Mouse (Mus musculus) Muller cell, postnatal 12 days (primary cell): ENCODE measurements around the gene Irs1.

ENCODE experiments used
- DNase-seq: peaks from one replicate; pipeline ENCODE4 v3.0.0-alpha.2; 2015; ENCODE audit errors: inconsistent ontology term

Irs1 gene

DNA sequence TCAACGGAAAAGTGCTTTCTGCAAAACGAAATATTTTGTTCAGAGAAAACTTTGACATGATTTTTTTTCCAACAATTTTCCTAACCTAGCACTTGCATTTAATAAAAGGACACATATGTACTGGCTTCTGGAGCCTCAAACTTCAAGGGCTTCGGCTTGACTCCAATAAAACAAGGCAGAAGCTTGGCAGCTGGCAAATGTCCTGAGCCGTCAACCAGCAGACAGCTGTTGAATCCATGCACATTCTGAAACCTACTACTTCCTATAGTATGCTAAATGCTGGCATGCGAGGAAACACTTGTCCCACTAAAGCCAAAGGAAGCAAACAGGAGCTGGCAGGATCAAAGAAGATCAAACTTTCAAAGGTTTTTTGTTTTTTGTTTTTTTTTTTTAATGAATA, 33.8 kb downstream of the Irs1 start:
- DNase-seq: no peak

DNA sequence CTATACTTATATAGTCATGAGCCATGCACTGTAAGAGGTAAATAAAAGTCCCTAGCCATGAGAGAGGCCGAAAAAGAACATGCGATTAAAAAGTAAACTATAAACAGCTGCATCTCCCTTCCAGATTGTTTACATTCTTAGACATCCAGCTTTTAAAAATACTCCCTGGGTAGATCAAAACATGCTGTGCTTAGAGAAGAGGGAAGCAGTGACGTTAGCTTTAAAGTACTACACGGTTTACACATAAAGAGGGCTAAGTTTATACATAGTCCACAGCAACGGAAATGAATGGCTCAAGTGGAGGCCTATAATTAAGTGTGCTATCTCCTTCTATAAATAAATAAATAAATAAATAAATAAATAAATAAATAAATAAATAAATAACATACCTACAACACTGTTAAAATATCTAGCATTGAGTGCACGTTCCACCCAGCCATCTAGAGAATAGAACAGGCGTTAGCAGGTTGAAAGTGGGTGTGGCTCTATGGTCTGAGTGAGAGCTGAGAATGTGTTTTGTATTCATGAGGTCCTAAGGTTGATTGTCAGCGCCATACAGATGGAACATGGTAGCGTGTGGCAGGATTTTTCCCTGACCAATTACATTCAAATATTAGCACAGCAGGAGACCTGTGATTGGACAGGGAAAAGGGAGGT, 37.3 kb downstream of the Irs1 start:
- no peak for DNase-seq

DNA sequence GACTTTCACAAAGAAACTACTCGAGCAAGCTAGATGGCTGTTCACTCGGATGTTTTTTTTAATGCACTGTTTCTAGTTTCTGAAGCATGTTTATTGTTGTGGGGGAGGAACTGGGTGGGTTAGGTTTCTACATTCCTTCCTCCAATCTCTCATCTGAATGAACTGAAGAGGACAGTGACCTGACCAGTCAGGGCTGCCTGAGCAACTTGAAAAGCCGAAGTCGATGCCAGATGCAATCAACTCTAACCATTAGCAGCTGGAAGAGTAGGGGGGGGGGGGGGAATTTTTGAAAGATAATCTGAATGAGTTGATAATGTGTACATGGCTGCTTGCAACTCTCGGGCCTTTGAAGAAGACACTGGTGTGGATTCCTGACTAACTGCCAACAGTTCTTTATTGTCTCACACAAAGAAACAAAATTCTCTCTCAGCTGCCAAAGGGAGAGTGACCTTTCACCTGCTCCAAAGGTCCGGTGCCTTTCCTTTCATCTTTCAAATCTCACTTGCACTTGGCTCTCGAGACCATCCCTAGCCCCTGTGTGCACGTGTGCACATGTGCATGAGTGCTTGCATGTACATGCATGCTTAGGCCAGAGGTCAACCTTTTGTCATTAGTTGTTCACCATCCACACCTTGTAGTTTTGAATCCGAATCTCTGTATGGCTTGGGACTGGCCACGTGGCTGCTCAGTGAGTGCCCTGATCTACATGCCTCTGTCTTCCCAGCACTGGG, 43.8 kb downstream of the Irs1 start:
- peak; percentile 95 for DNase-seq

DNA sequence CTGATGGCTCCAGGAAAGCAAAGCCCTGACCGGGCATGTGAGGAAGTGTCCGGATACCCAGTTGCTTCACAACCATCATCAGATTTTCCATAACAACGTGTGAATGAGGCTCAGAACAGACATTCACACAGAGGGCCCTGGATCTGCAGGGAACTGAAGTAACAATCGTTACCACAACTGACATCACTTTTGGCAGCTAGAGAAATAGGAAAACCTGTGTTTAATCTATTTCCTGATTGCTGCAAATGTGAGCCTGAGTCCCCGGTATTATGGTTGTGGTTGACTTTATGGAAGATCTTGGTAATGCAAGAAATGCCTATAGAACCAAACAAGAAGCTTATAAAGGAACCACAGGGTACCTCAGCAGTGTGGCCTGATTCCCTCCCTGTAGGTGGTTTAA, 46.2 kb downstream of the Irs1 start:
- DNase-seq: no peak

DNA sequence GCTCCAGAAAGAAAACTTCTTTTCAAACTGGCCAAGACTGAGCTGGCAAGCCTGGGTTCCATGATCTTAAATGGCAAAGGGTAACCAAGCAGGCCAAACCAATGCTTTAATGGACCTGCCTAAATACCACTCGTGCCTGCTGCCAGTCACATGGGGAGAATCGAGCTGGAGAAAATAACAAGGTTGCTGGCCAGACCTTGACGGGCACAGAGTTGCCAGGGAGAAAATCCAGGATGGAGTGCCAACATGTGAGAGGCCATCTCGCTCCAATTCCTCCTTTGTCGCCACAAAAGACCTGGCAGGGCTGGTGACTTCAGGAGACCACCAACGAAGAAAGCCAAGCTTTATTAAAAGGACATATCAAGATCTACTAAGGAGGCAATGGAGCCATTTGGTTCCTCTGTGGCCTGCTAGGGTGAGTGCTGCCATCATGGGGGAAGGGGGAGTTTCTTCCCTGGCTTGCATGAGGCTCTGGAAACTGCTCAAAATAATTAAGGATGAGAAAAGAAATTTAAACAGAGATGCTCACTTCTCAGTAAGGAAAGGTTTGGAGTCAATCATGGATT, 47.9 kb downstream of the Irs1 start:
- DNase-seq: peak; percentile 73

DNA sequence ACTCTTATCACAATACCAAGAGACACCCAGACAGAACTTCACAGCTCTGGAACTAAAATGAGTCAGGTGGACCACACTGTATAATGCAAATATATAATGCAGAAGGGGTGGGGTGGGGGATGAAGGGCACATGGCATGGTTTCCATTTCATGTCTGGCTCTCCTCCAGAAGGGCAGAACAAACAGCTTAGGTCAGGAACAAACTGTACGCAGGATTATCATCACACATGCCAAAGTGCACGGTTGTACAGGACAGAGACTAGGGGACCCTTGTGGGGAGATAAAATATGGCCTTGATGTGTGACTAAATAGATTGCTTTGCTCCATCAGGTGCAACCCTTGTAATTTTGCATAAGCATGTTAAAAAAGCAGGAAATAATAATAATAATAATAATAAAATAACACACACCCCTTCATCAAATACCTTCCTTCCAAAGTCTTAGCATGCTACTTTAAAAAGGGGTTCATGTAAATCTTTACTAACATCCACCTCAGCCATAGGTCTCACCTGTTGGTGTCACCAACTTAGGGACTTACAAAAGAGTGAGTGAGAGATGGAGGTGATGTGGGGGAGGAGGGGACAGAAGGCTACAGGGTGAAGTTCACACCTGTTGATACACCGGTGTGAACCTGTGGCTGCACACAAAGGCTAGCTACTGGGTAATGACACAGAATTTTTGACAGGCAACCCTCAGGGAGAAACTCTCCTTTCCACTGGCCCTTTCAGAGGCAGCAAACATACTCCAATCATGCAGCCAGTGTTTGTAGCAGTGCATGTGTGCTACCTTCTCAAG, 51.6 kb downstream of the Irs1 start:
- DNase-seq: no peak

DNA sequence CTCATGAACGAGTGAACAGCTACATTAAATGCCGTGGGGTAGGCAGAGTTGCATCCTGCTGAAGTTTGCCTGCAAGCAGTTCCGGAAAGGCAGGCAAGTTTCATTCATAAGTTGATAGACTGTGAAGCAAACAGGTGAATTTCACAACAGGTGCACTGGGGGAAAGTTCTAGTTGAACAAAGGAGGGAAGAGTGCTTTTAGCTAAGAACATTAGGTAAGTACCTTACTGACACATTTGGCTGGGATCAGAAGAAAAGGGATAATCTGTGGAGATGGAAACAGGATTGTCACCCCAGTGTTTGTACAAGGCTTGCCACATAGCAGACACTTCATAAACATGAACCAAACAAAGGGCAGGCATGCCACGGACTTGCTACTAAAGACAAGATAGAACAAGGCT, 53.0 kb downstream of the Irs1 start:
- DNase-seq: no peak

DNA sequence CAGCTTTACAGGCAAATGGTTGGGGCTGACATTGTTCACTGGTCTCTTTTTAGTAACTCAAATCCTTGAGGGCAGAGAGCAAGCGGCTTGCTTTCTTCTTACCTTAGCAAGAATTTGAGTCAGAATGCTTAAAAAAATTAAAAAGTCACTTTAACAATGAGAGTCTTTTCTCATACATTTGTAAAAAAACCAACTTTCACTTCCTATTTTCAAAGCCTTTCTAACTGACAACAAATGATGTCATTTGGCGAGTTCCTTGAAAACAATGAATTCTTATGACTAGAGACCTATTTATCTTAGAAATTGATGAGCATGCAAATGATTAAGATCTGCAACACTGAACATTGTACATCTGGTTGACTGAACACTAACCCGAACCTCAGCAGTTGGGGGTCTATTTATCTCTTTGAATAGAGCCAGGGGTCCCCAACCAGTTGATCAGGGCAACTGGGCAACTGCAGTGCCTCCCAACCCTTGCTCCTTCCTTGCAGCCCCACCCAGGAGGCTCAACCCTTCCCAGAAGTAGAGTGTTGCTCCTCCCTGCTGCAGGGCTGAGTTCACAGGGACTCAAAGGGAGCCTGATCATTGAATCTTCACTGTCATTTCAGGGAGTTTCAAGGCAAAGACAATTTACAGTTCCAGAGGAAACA, 55.6 kb downstream of the Irs1 start:
- DNase-seq: peak; percentile 61

DNA sequence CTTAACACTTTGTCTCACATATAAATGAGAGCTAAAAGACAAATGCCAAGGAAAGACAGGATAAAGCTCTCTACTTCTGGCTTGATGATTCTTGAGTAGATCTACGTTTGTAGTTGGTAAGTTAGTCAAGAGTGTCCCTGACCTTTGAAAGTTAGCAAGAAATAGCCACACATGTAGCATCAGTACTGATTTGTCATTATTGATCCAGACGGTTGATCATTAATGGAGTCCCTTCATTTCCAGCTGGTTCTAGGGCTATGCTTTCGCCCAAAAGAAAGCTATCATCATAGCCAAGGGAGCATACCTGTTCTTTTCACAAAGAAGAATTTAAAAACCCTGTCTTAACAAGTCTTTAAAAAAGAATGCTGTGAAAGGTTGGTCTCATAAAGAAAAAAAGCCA, 56.6 kb downstream of the Irs1 start:
- no peak for DNase-seq

DNA sequence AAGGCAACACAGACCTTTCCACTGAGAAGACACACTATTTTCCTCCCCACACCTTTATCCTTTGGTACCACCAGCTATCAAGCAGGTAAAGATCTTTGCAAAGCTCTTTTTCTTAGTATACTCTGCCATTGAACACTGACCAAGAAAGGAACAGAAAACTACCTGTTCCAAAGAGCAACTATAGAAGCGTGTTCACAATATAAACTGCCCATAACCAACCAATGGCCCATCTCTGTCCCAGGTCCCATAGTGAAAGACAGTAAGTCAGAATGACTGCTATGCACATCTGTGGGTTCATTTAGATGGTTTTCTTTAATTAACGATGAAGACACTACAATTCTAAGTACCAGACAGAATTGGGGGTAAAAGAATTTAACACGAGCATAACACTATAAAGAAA, 58.4 kb downstream of the Irs1 start, which contains the start of gene Gm9747:
Gene Gm9747, plus strand, starts transcription at position 301 of the 400 bp plus-strand sequence.
- no peak for DNase-seq

DNA sequence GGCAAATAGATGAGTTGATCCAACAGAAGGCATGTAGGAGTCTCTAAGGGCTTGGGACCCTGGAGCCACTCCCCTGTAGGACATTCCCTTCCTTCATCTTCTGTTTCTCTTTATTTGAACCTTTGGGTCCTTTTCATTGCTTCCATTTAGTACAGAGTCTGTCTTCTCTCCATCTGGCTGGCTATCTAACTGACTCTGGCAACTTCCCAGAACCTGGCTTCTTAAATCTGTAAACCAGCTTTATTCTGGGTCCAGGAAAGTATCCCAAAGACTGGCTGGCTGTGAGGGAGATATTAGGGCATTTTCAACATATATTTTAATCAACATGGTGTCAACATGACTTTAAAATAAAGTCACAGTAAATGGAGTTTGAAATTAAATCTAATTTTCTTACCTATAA, 62.4 kb downstream of the Irs1 start:
- DNase-seq: no peak

DNA sequence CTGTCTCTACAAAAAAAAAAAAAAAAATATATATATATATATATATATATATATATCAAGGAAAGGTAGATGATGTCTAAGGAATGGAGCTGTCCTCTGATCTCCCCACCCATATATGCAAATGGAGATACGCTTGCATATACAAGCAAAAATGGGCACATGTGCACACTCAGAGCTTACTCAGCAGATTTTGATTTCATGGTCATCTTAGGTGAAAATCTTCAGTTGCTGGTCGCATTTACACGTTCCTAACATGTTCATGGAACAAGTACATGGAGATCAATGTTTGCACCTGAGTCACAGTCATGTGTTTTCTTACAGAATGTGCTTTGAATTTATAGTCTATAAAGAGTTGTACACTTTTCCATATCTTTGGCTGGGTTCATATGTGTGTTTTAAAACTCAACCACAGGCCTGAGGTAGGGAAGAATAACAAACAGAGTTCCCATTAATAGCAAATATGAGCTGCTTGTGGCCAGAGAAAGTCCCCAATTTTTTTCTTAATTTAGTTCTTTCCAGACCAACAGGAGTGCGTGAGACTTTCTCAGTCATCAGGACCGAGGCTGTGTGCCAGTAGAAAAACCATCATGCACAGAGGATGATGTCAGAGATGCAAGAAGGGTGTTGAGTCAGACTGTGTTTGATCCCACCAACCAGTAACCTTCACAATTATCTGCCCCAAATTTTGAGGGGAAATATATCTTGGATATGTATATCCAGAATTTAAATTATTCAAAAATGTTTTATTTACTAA, 68.0 kb downstream of the Irs1 start:
- no peak for DNase-seq

DNA sequence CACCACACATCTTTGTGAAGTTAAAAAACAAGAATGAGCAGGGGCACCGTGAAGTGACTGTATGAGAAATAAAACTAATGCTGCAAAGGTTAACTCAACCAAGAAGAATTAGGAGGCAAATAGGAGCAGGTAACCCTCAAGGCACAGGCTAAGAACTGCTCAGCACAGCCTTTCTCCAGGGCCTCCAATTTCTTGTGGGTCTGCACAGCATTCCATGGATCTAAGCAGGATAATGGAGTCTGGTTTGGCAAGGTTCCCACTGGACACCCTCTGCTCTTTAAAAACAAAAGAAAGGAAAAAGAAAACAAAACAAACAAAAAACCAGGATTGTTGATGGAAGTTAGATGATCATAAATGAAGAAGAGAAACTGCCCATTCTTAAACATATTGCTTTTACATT, 69.8 kb downstream of the Irs1 start:
- no peak for DNase-seq

DNA sequence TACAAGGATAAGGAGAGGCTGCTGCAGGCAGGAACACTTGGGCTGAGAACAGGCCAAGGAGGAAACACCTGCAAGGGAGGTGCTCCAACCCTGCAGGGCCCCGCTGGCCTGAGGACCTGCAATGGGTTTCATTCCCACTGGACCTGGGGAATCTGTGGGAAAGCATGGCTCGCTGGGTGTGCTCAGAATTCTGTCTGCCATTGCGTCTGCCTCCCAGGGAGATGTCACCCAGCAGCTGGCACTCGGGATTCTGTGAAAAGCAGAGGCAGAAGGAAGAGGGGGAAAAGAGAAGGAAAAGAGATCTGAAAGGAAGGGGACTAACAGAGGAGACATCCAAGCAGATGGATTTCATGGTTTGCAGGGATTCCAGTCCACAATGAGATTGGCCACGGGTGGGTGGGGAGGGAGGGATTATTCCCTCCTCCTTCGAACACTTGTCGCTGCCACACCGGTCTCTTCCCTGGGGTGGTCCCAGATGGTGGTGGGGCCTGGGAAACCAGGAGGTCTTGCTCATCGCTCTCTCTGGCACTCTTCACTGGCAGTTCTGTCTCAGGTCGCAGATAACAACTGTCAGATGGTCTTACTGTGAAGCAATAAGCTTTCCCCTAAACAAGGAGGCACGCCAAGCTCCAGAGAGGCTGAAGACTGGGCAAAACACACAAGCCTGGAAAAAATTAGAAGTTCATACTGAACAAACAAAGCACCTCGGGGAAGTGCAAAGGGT, 70.4 kb downstream of the Irs1 start:
- no peak for DNase-seq

DNA sequence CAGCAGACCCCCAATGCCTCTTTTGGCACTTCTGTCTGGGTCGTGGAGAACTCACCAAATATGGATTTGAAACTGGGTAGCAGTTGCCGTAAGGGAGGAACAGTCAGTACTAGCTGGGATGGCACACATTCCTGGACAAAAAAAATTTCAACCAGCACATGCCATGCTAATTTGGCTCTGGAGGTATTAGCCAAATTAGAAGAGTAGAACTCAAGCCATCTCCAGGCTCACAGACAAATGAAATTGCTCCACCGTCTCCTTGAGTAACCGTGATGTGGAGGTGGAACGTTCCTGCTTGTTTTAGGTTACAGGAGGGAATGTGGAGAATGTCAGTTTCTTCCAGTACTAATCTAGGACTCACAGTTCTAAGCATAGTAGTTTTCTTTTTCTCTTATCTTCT, 83.7 kb downstream of the Irs1 start:
- DNase-seq: no peak

DNA sequence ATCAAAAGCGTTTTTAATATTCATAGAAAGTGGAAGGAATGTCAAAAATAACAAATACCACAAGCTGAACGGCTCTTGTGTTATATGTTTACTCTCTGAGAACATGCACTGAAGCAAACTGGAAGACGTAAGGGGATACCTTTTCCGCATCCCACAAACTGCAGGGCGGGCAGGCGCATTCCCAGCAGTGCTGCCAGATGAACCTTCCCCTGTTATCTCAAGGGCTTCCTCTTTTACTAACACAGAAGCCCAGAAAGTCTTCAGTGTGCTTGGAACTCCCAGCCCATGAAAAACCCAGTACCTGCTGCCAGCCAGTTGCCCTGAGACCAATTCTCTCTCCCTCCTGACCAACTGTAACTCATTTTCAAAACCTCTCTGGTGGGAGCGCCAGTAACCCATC, 90.6 kb downstream of the Irs1 start:
- DNase-seq: no peak

DNA sequence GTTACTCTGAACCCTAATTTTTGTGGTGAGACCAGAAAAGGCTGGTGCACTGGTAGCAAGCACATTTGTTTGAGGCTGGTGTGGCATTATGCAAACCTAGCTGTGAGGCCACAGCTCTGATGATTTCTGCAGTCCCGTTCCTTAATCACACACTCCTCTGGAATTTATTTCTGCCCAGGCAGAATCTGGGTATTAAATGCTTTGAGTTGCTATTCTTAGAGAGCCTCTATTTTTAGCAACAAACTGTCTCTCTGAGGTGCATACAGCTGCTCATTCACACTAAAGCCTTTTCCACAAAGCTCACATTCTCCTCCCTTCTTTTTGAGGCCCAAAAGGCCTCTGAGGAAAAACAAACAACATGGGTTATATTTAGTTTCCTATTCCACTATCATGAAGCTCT, 91.3 kb downstream of the Irs1 start:
- DNase-seq: peak; percentile 53

DNA sequence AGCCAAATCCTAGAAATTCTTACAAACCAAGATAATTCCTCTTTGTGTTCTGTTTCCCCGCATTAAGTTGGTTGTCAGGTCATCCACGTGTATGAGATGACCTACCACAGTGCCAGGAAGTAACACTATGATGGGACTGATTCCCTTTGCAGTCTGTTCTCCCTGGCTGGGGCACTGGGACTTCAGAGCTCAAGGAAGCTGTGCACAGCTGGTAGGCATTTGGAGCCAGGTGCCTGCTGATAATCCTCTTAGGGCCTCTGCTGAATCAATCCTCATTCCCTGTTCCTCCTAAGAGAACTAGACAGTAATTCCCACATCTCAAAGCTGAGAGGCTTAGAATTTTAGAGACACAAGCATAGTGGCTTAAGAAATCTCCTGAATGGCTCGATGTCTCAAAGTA, 99.6 kb downstream of the Irs1 start:
- DNase-seq: no peak

DNA sequence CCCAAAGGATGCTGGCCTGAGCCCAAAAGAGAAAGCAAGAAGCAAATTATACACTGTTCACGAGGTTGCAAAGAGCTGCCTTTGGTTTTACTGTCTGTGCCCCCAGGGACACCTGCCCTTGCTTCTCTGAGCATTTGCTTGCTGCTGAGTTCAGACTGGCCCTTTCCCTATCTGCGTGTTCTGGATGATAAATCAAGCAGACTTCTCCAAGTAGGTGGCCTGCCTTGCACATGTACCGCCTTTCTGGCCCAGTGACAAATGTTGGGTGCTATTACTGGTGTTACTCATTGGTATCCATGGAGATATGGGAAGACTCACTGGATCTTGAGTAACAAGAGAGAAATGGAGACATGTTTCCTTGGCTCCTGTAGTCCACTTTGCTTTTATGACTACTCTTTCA, 101.7 kb downstream of the Irs1 start:
- DNase-seq: peak; percentile 52

DNA sequence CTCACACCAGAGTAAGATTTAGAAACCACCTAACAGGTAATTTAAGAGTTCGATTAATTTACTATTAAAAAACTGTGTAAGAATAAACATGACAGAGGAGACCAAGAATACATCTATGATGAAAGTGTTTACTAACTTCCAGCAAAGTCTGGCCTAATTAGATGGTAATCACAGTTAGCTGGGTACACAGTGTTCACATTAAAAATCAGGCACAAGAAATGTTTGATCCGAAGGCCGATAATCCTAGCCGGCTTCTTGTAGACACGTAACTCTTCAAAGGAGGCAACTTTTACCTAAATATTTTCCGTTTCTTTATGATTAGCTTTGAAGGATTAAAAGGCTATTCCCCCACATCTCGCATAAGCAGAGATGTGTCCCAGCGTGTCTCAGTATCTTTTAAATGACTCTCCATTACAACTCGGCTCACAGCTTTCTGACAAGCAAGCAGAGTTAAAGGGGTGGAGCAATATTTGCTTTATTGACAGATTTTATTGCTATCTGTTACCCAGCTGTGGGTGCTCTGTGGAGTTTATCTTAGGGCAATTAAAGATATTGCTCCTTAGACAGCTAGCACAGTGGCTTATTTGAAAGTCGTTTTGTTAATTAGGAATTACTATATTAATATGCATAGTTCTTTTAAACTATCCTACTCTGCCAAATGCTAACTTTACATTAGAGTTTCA, 102.5 kb downstream of the Irs1 start:
- DNase-seq: no peak
